Mouse (Mus musculus) spleen, adult 2 months (tissue): ENCODE data around the gene Tmem19.

Experiments
- CTCF ChIP-seq: fragments of 200-500 bp; IDR thresholded peaks from 2 replicates; pipeline ENCODE4 v1.5.1; 2011; ENCODE audit warnings: mild to moderate bottlenecking, inconsistent platforms; ENCODE audit not compliant: insufficient read depth, insufficient read length, insufficient replicate concordance; ENCODE audit errors: extremely low read depth
- POLR2A ChIP-seq: fragments of 200-500 bp; IDR thresholded peaks from 2 replicates; pipeline ENCODE4 v1.6.1; 2011; ENCODE audit warnings: low read depth, low read length, inconsistent platforms

DNA sequence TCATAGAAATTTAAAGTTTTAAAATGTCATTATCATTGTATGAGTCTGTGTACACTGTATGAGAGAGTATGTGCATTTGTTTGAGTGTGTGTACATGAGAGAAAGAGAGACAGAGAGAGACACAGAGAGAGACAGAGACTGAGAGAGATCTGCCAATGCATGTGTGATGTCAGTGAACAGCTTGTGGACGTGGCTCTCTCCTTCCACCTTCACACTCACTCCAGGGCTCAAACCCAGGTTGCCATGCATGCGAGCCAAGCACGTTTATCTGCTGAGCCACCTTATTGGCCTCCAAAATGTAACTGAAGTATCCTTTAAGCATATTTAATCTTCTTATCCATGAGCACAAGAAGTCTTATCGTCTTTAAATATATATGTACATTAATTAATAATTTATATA lies 25.4 kb downstream of the Tmem19 start:
- TF ChIP-seq POLR2A (no peak), CTCF (no peak)
